Mouse (Mus musculus): Measurements from ENCODE around the gene Alg9. TPM values are rescaled to one million over a fixed set of nuclear protein-coding genes. Genes with fewer than 3 reads are reported as not detected.

Gene Alg9
- polyA plus RNA-seq, 1 experiment: 9.7 TPM

DNA sequence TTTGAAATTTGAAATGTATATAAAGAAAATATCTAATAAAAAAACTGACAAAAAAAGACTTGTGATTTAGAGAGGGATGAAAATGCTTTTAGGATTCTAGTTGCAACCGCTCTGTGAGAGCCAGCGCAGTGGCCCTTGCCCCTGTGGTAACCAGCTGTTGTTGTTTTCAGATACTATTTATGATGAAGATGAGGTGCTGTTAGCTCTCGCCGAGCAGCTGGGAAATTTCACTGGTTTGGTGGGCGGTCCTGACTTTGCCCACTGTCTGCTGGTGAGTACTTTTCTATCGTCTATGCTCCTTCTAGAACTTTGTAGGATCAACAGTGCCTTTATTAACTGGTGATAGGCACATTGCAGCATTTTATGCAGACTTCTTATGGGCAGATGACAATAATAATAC, 83.9 kb downstream of the Alg9 start:
- no peak overlapping the region for H3K27ac ChIP-seq (ENCODE audit: control insufficient read depth, insufficient read depth, low read depth, low read length, poor library complexity)
- H3K4me1 ChIP-seq (ENCODE audit: control insufficient read depth, insufficient read depth, low read length): no peaks in the 10 kb centered on the region; the same call in 1 of the 2 replicates
- TF ChIP-seq CTCF (IDR thresholded peaks at IDR 0.05; ENCODE audit: control insufficient read depth, insufficient read depth, low read length) (no peak), POLR2A (IDR thresholded peaks at IDR 0.05; ENCODE audit: borderline replicate concordance, control insufficient read depth, low read depth, low read length) (no peak)
- WGBS: 93% methylated on average over 6 of the region's 6 CpGs
- no peak overlapping the region for H3K4me3 ChIP-seq (replicated peaks; ENCODE audit: control insufficient read depth, low read depth, low read length)

DNA sequence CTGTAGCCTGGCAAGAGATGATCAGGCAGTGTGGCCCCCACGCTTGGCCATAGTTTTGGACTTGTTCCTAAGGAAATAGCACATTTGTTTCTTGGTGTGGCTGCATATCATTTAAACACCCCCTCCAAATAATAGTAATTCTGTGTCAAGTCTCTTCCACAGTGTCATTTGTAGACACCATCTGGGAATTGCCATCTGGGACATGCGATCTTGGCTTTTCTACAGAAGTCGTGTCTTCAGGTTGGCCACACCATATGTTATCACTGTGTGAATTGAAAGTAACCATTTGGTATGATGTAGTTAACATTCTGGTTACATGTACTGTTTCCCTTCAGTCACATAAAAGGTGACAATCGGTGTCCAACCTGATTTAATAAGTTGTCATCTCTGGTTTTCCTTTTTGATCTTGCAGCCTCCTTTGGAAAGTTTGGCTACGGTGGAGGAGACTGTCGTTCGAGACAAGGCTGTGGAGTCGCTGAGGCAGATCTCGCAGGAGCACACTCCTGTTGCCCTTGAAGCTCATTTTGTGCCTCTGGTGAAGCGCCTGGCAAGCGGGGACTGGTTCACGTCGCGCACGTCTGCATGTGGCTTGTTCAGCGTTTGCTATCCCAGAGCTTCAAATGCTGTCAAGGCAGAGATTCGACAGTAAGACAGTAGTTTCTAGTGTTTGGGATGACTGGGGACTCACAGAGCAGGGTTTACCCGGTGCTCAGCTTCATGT, 86.5 kb downstream of the Alg9 start:
- H3K4me3 ChIP-seq (replicated peaks; ENCODE audit: control insufficient read depth, low read depth, low read length): no peak overlapping the region
- TF ChIP-seq POLR2A (IDR thresholded peaks at IDR 0.05; ENCODE audit: borderline replicate concordance, control insufficient read depth, low read depth, low read length) (no peak), CTCF (IDR thresholded peaks at IDR 0.05; ENCODE audit: control insufficient read depth, insufficient read depth, low read length) (no peak)
- no peak overlapping the region for H3K27ac ChIP-seq (ENCODE audit: control insufficient read depth, insufficient read depth, low read depth, low read length, poor library complexity)
- WGBS: 94% methylated on average over 18 of the region's 18 CpGs
- peaks cover 1% of the 10 kb centered on the region for H3K4me1 ChIP-seq (ENCODE audit: control insufficient read depth, insufficient read depth, low read length)

DNA sequence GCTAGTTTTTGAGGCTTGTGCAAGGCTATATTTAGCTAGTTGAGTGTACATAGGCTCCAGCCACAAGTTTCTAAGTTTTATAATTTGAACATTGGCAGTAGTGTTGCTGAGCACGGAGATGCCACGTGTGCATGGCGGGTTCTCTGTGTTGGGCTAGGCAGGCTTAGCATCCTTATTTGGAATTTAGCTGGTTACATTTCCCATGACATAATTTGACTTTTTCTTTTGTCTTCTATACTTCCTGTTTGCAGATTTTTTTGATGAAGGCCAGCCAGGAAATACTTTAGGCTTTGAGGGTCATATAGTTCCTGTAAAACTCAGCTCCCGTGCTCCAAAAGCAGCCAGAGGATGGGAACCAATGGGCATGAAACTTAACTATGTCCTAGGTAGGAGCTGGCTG, 89.0 kb downstream of the Alg9 start:
- 85% methylated on average over 4 of the region's 4 CpGs for WGBS

DNA sequence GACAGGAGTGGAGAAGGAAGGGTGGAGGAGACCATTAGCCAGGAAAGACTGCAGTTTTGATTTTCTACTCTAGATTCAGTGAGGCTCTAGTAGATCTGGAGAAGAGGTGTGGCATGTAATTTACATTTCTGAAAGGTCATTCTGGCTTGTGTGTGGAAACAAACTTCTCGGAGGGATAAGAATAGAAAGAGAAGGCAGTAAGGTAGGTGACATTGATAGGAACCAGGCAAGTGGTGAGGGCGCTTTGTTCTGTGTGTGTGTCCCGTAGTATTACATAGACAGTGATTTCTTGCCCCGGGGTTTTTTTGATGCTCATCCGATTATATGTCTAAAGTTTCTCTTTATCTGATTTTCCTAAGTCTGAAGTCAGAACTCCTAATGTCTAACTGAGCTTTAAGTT, 90.1 kb downstream of the Alg9 start:
- H3K4me1 ChIP-seq (ENCODE audit: control insufficient read depth, insufficient read depth, low read length): peaks cover 1% of the 10 kb centered on the region
- H3K27ac ChIP-seq (ENCODE audit: control insufficient read depth, insufficient read depth, low read depth, low read length, poor library complexity): no peak overlapping the region
- H3K4me3 ChIP-seq (replicated peaks; ENCODE audit: control insufficient read depth, low read depth, low read length): no peak overlapping the region
- 84% methylated on average over 5 of the region's 5 CpGs for WGBS
- TF ChIP-seq CTCF (IDR thresholded peaks at IDR 0.05; ENCODE audit: control insufficient read depth, insufficient read depth, low read length) (no peak), POLR2A (IDR thresholded peaks at IDR 0.05; ENCODE audit: borderline replicate concordance, control insufficient read depth, low read depth, low read length) (no peak)

More for the DNA sequence above, 89.0 kb downstream of the Alg9 start:
- TF ChIP-seq POLR2A (IDR thresholded peaks at IDR 0.05; ENCODE audit: borderline replicate concordance, control insufficient read depth, low read depth, low read length): no peak
- TF ChIP-seq CTCF (IDR thresholded peaks at IDR 0.05; ENCODE audit: control insufficient read depth, insufficient read depth, low read length): no peak
- H3K4me1 ChIP-seq (ENCODE audit: control insufficient read depth, insufficient read depth, low read length): peaks cover 1% of the 10 kb centered on the region
- no peak overlapping the region for H3K4me3 ChIP-seq (replicated peaks; ENCODE audit: control insufficient read depth, low read depth, low read length)
- H3K27ac ChIP-seq (ENCODE audit: control insufficient read depth, insufficient read depth, low read depth, low read length, poor library complexity): no peak overlapping the region

DNA sequence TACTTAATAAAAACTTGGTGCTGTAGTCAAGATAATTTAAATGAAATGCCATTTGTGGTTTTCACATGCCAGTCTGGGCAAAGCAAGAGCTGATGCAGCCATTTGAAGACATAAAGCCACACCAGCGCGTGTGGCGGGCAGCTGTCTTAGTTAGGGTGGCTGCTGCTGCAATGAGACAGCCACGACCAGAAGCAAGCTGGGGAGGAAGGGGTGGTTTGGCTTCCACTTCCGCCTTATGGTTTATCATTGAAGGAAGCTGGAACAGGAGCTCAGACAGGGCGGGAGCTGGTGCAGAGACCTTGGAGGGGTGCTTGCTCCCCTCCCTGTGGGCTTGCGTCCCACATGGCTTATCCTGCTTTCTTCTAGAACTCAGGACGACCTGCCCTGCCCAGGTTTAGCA, 91.0 kb downstream of the Alg9 start:
- no peak for TF ChIP-seq POLR2A (IDR thresholded peaks at IDR 0.05; ENCODE audit: borderline replicate concordance, control insufficient read depth, low read depth, low read length)
- TF ChIP-seq CTCF (IDR thresholded peaks at IDR 0.05; ENCODE audit: control insufficient read depth, insufficient read depth, low read length): no peak
- no peak overlapping the region for H3K4me3 ChIP-seq (replicated peaks; ENCODE audit: control insufficient read depth, low read depth, low read length)
- no peak overlapping the region for H3K27ac ChIP-seq (ENCODE audit: control insufficient read depth, insufficient read depth, low read depth, low read length, poor library complexity)
- peaks cover 1% of the 10 kb centered on the region for H3K4me1 ChIP-seq (ENCODE audit: control insufficient read depth, insufficient read depth, low read length)
- 17% methylated on average over 8 of the region's 8 CpGs for WGBS

DNA sequence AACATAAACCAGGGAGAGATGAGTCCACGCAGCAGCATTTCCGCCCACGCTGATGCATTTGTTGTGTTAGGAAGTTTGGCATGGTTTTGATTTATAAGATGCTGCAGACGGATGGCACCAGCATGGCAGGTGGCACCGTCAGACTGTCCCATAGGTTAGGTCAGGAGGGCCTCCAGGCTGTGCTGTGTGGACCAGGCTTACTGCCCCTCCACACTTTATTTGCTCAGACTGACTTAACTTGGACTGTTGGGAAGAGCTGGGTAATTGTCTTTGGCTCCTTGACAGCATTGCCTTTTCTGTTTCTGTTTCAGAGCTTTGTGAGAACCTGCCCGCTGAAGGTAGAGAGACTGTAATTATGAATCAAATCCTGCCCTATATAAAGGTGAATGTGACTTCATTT, 92.2 kb downstream of the Alg9 start:
- WGBS: 94% methylated on average over 6 of the region's 6 CpGs
- TF ChIP-seq POLR2A (IDR thresholded peaks at IDR 0.05; ENCODE audit: borderline replicate concordance, control insufficient read depth, low read depth, low read length): no peak
- TF ChIP-seq CTCF (IDR thresholded peaks at IDR 0.05; ENCODE audit: control insufficient read depth, insufficient read depth, low read length): no peak
- Histone ChIP-seq H3K4me3 (replicated peaks; ENCODE audit: control insufficient read depth, low read depth, low read length) (no peak overlapping the region), H3K27ac (ENCODE audit: control insufficient read depth, insufficient read depth, low read depth, low read length, poor library complexity) (no peak overlapping the region), H3K4me1 (ENCODE audit: control insufficient read depth, insufficient read depth, low read length) (peaks cover 1% of the 10 kb centered on the region)

DNA sequence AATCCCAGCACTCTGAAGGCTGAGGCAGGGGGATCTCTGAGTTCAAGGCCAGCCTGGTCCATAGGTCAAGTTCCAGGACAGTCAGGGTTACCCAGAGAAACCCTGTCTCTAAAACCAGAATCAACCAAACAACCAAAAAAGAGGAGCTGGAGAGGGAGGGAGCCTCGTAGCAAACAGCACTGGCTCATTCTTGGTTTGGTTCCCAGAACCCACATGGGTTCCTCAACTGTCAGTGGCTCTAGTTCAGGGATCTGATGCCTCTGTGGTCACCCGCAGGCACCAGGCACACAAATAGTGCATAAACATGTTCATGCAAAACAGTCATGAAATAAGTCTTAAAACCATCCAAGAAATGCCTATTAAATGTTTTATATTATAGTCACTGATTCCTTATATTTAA, 93.4 kb downstream of the Alg9 start:
- TF ChIP-seq POLR2A (IDR thresholded peaks at IDR 0.05; ENCODE audit: borderline replicate concordance, control insufficient read depth, low read depth, low read length) (no peak), CTCF (IDR thresholded peaks at IDR 0.05; ENCODE audit: control insufficient read depth, insufficient read depth, low read length) (no peak)
- WGBS: 59% methylated on average over 2 of the region's 2 CpGs
- no peak overlapping the region for H3K27ac ChIP-seq (ENCODE audit: control insufficient read depth, insufficient read depth, low read depth, low read length, poor library complexity)

DNA sequence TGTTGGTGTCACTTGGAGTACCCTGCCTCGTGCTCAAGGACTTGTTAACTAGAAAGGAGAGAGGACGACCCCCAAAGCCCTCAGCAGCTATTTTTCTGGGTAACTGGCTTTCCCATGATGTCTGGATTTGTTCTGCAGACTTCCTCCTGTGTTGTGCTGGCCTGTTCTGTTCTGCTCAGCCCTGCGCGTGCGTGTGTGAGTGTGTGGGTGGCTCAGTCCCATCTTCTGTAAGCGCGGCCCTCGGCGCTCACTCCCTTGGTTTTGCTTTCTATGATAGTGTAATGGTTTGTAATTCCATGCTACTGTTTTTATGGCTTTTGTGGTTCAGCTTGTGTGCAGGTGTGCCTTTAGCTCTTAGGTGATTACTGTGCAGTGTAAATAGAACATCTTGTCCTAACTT, 98.4 kb downstream of the Alg9 start:
- 91% methylated on average over 9 of the region's 9 CpGs for WGBS
- H3K27ac ChIP-seq (ENCODE audit: control insufficient read depth, insufficient read depth, low read depth, low read length, poor library complexity): no peak overlapping the region
- H3K4me1 ChIP-seq (ENCODE audit: control insufficient read depth, insufficient read depth, low read length): no peaks in the 10 kb centered on the region
- H3K4me3 ChIP-seq (replicated peaks; ENCODE audit: control insufficient read depth, low read depth, low read length): no peak overlapping the region
- TF ChIP-seq CTCF (IDR thresholded peaks at IDR 0.05; ENCODE audit: control insufficient read depth, insufficient read depth, low read length): no peak
- no peak for TF ChIP-seq POLR2A (IDR thresholded peaks at IDR 0.05; ENCODE audit: borderline replicate concordance, control insufficient read depth, low read depth, low read length)

More for the DNA sequence above, 93.4 kb downstream of the Alg9 start:
- peaks cover 1% of the 10 kb centered on the region for H3K4me1 ChIP-seq (ENCODE audit: control insufficient read depth, insufficient read depth, low read length)
- no peak overlapping the region for H3K4me3 ChIP-seq (replicated peaks; ENCODE audit: control insufficient read depth, low read depth, low read length)
